Comparison of ENCODE assay signal across 21 mouse cellular contexts in genomic region chr4:154649083-154649747, GRCm38 (mm10). TPM values are rescaled to one million over a fixed set of nuclear protein-coding genes. Genes with fewer than 3 reads are reported as not detected.
A peak's percentile ranks its signal among the peaks of the same experiment; 100 is the strongest.
DNase-seq lines count a peak whose midpoint lies in the region; ATAC-seq and TF ChIP-seq lines count a peak whose summit lies in the region.
"Had no signal": no experiment of that assay in that cellular context is flagged by ENCODE, and none has a peak within 500 bp of the region (broad histone marks: within the 10 kb centered on the region; RNA-seq: fewer than 3 reads in every experiment).

No protein-coding gene starts in this region.

- H3K4me2 ChIP-seq in limb, embryonic 11.5 days (ENCODE audit: low read depth, severe bottlenecking), result no peak overlapping the region
- H3K4me2 ChIP-seq: embryonic facial prominence, embryonic 13.5 days; forebrain, embryonic 13.5 days; lung, embryonic 15.5 days had no signal

- peak; percentile 58 to 77 for DNase-seq in cerebellum, postnatal 10 days
- no peak for DNase-seq in cerebellum, adult 11 months
- DNase-seq in layer of hippocampus, adult 2 months (ENCODE audit: low spot score in 2 of 2), result peak; percentile 39 to 47
- no peak for DNase-seq in layer of hippocampus, postnatal 14 days (ENCODE audit: low spot score in 2 of 2)
- DNase-seq in gastrocnemius, postnatal 10 days, result peak; percentile 49
- DNase-seq in limb, embryonic 11.5 days (ENCODE audit: low spot score), result no peak
- no peak for DNase-seq in left cerebral cortex, adult 11 months (ENCODE audit: low spot score)
- DNase-seq: B cell, adult 2 months; cerebellum, postnatal 36 days; spleen, adult 18-20 months had no signal

- no peak overlapping the region for H3K4me3 ChIP-seq in layer of hippocampus, adult 2 months
- no peak overlapping the region for H3K4me3 ChIP-seq in limb, embryonic 11.5 days (ENCODE audit: low read depth, low read length)
- H3K4me3 ChIP-seq: embryonic facial prominence, embryonic 13.5 days; forebrain, embryonic 13.5 days; lung, embryonic 15.5 days; megakaryocyte, embryonic 14.5 days had no signal

- peaks cover 5% of the 10 kb centered on the region; the same call in 1 of the 2 replicates for H3K9me3 ChIP-seq in limb, embryonic 11.5 days (ENCODE audit: control insufficient read depth, low read length)
- H3K9me3 ChIP-seq: lung, embryonic 15.5 days; megakaryocyte, embryonic 14.5 days had no signal

- peaks cover 14% of the 10 kb centered on the region for H3K4me1 ChIP-seq in limb, embryonic 11.5 days (ENCODE audit: control insufficient read depth, insufficient read depth, low read length)
- H3K4me1 ChIP-seq: megakaryocyte, embryonic 14.5 days had no signal

- peak overlapping the region; percentile 68; the same call in 1 of the 2 replicates for H3K27ac ChIP-seq in layer of hippocampus, adult 2 months
- peak overlapping the region; percentile 36; the same call in 1 of the 2 replicates for H3K27ac ChIP-seq in limb, embryonic 11.5 days (replicated peaks; ENCODE audit: low read depth, low read length)
- H3K27ac ChIP-seq: embryonic facial prominence, embryonic 13.5 days; forebrain, embryonic 13.5 days; hindbrain, postnatal 0 days; lung, embryonic 15.5 days; stomach, postnatal 0 days had no signal

- no peaks in the 10 kb centered on the region for H3K27me3 ChIP-seq in limb, embryonic 11.5 days (ENCODE audit: control insufficient read depth, insufficient read depth, low read length)

- TF ChIP-seq CTCF in layer of hippocampus, adult 2 months (conservative IDR thresholded peaks at IDR 0.05), result no peak

- H3K36me3 ChIP-seq in limb, embryonic 11.5 days (ENCODE audit: control insufficient read depth, insufficient read depth, low read length), result no peaks in the 10 kb centered on the region
- H3K36me3 ChIP-seq: lung, embryonic 15.5 days had no signal

- WGBS in limb, embryonic 11.5 days, result 63% methylated on average over 19 of the region's 19 CpGs

- ATAC-seq in limb, embryonic 11.5 days (ENCODE audit: insufficient number of reproducible peaks, low FRiP score, low TSS enrichment, low read depth), result no peak
- ATAC-seq in megakaryocyte, adult 5-6 weeks (ENCODE audit: poor library complexity, severe bottlenecking), result no peak
- ATAC-seq: forebrain, embryonic 13.5 days; hindbrain, postnatal 0 days had no signal

- H3K9ac ChIP-seq in limb, embryonic 11.5 days (ENCODE audit: low read length), result no peak overlapping the region
- H3K9ac ChIP-seq: embryonic facial prominence, embryonic 13.5 days; forebrain, embryonic 13.5 days; lung, embryonic 15.5 days had no signal

RNA-seq across cellular contexts. Expression of gene Prdm16, which starts 12.5 kb away (rescaled TPM):
- total RNA-seq in layer of hippocampus, adult 2 months (2021), result 10 to 100 TPM; 10.8 to 11.5 TPM
- total RNA-seq in layer of hippocampus, postnatal 14 days (2021), result 10 to 100 TPM; 12.0 to 15.3 TPM
- total RNA-seq in gastrocnemius, postnatal 10 days (2021), result 1 to 10 TPM; 2.7 to 4.1 TPM
- 78.2 and 87.1 TPM in 2 replicates for polyA plus RNA-seq in limb, embryonic 11.5 days (2014; fragmentation: Nextera tagmentation; extraction: Ambion mirVana)
- total RNA-seq in megakaryocyte, adult 5-6 weeks (2015), result 0.85 and 1.0 TPM in 2 replicates
- total RNA-seq in megakaryocyte, adult 5-6 weeks (2017), result 0.73 and 2.4 TPM in 2 replicates

RNA-seq across cellular contexts. Expression of gene Actrt2, which starts 18.5 kb away (rescaled TPM):
- not detected for total RNA-seq in layer of hippocampus, adult 2 months (2021)
- total RNA-seq in layer of hippocampus, postnatal 14 days (2021), result not detected
- total RNA-seq in gastrocnemius, postnatal 10 days (2021), result not detected
- polyA plus RNA-seq in limb, embryonic 11.5 days (2014; fragmentation: Nextera tagmentation; extraction: Ambion mirVana), result not detected in 2 replicates
- not detected in 2 replicates for total RNA-seq in megakaryocyte, adult 5-6 weeks (2015)
- not detected in 2 replicates for total RNA-seq in megakaryocyte, adult 5-6 weeks (2017)
- total RNA-seq: ES-E14; hindbrain, postnatal 0 days; left cerebral cortex, postnatal 14 days; neutrophil, adult 5-6 weeks had no signal
- polyA plus RNA-seq: embryonic facial prominence, embryonic 13.5 days; forebrain, embryonic 13.5 days; hindbrain, postnatal 0 days; lung, embryonic 15.5 days; stomach, postnatal 0 days; urinary bladder, adult 2 months had no signal

Comparison
In these comparisons a context has a peak if more than half of its experiments do, and no peak if none do; other contexts are left out.
1. DNase-seq: peak in cerebellum, postnatal 10 days (2 of 2), layer of hippocampus, adult 2 months (2 of 2) and gastrocnemius, postnatal 10 days (single experiment); none in cerebellum, adult 11 months (single experiment), layer of hippocampus, postnatal 14 days (0 of 2), limb, embryonic 11.5 days (single experiment) and left cerebral cortex, adult 11 months (single experiment).